Mouse (Mus musculus): ENCODE data around the gene Pak4.

GRCm38 (mm10) chr7:28634128-28634527 lies 36.1 kb upstream of the Pak4 start:
- TF ChIP-seq EP300 (IDR thresholded peaks at IDR 0.05; ENCODE audit: low read depth): no peak
- TF ChIP-seq CTCF (IDR thresholded peaks at IDR 0.05; ENCODE audit: low read depth): no peak

Data from liver, postnatal 0 days (tissue).